14 mouse cellular contexts compared by ENCODE assay signal in the genomic region with DNA sequence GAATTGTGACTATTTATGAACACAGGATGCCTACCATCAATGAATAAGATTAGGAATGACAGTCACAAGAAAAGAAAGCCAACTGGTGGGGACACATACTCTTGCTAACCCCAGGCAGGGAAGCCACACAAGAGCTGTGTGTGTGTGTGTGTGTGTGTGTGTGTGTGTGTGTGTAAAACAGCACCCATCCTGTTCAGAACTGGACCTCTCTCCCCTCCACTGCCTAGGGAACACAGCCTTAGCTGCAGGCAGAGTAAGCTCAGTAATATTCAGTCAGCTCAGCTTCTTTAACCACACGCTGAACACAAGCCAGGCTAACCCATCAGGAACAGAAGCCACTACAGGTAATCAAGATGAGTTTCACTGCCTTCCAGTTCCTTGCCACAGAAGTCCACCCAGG.
"Had no signal": no experiment of that assay in that cellular context is flagged by ENCODE, and none has a peak within 500 bp of the region (broad histone marks: within the 10 kb centered on the region; RNA-seq: fewer than 3 reads in every experiment).

No protein-coding gene starts in this region.

- H3K4me2 ChIP-seq: kidney, embryonic 15.5 days; liver, embryonic 12.5 days; lung, embryonic 15.5 days; midbrain, embryonic 11.5 days; midbrain, embryonic 15.5 days had no signal

- H3K4me3 ChIP-seq: kidney, embryonic 15.5 days; left cerebral cortex, adult 2 months; limb, embryonic 10.5 days; liver, embryonic 12.5 days; lung, embryonic 15.5 days; megakaryocyte, embryonic 14.5 days; midbrain, embryonic 15.5 days had no signal

- H3K27ac ChIP-seq: left cerebral cortex, adult 2 months; limb, embryonic 10.5 days; liver, embryonic 12.5 days; lung, embryonic 15.5 days; macrophage; midbrain, embryonic 15.5 days had no signal

- ATAC-seq: liver, embryonic 12.5 days; midbrain, embryonic 15.5 days had no signal

- H3K9ac ChIP-seq: kidney, embryonic 15.5 days; liver, embryonic 12.5 days; lung, embryonic 15.5 days; midbrain, embryonic 15.5 days had no signal

- H3K27me3 ChIP-seq: kidney, embryonic 15.5 days; lung, embryonic 15.5 days; midbrain, embryonic 15.5 days had no signal

- H3K36me3 ChIP-seq: kidney, embryonic 15.5 days; liver, embryonic 12.5 days; lung, embryonic 15.5 days; midbrain, embryonic 15.5 days had no signal

- DNase-seq: kidney, postnatal 14 days; lung, postnatal 14 days; retina, postnatal 1 day; right cerebral cortex, postnatal 4 days; spleen, adult 18-20 months had no signal

- H3K4me1 ChIP-seq: megakaryocyte, embryonic 14.5 days had no signal

- H3K9me3 ChIP-seq: kidney, embryonic 15.5 days; limb, embryonic 10.5 days; liver, embryonic 12.5 days; lung, embryonic 15.5 days; megakaryocyte, embryonic 14.5 days; midbrain, embryonic 15.5 days had no signal
